Comparison of ENCODE assay signal across 13 mouse cellular contexts in the genomic region with DNA sequence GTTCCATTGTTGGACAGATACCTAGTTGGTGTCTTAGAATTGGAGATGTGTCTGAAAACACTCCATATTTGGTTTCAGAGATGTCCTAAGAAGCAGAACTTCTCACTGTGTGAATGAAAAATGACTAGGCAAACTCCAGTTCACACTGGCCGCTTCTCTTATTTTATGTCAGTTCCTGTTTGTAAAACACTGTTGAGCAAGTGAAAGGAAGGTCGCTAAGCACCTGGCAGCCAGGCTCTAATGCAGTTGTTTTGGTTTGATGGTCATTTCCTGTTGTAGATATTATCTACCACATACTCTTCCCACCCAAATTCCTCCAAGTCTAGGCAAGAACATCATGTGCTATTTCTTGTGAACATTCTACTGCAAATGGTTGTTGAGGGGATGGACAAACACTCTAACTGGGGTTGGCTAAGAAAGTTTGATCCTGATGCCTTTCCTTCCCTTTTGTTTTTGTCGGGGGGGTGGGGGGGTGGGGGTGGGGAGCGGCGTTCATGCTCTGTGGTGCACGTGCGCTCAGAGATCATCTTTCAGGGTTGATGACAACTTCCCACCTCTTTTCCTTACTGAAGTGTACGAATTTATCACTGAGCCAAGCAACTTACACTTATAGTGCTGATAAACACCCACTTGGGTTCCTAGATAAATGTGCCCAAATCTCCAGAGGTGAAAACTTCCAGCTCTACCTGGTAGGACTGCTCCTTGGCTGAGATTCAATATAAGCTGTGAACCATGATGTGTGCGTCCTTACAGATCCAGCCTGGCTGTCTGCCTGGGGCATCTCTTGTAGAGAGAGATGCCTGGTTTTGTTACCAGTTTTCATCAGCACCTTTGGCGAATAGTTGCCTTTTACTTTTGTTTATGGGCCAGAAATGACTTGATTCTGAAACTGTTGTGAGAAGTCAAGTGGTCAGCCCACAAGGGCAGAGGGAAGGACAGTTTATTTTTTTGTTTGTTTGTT. TPM values are rescaled to one million over a fixed set of nuclear protein-coding genes. Genes with fewer than 3 reads are reported as not detected.
DNase-seq lines count a peak whose midpoint lies in the region; ATAC-seq and TF ChIP-seq lines count a peak whose summit lies in the region.
"Had no signal": no experiment of that assay in that cellular context is flagged by ENCODE, and none has a peak within 500 bp of the region (broad histone marks: within the 10 kb centered on the region; RNA-seq: fewer than 3 reads in every experiment).

No protein-coding gene starts in this region.

- no peak for TF ChIP-seq CTCF in kidney, adult 2 months (conservative IDR thresholded peaks at IDR 0.05; ENCODE audit: insufficient read depth, insufficient read length, low read depth, low read length)

- no peak overlapping the region for H3K9ac ChIP-seq in forebrain, embryonic 11.5 days (ENCODE audit: low read length)
- H3K9ac ChIP-seq: forebrain, embryonic 13.5 days; limb, embryonic 15.5 days had no signal

- H3K36me3 ChIP-seq in kidney, adult 2 months (ENCODE audit: control insufficient read depth, insufficient read depth, low read length) = 0 out of 2 replicates have a peak, but pooled peaks cover 1% of the 10 kb centered on the region
- H3K36me3 ChIP-seq in forebrain, embryonic 11.5 days (ENCODE audit: control insufficient read depth, insufficient read depth, low read length) = no peaks in the 10 kb centered on the region; the same call in 1 of the 2 replicates
- H3K36me3 ChIP-seq in embryonic facial prominence, embryonic 10.5 days (replicated peaks) = peaks cover 21% of the 10 kb centered on the region

- no peak overlapping the region for H3K4me3 ChIP-seq in kidney, adult 2 months (ENCODE audit: insufficient read depth, low read depth, low read length)
- H3K4me3 ChIP-seq in forebrain, embryonic 11.5 days (ENCODE audit: low read depth, low read length) = no peak overlapping the region
- no peak overlapping the region for H3K4me3 ChIP-seq in embryonic facial prominence, embryonic 10.5 days
- H3K4me3 ChIP-seq: limb, embryonic 15.5 days had no signal

- peaks cover 17% of the 10 kb centered on the region for H3K4me1 ChIP-seq in kidney, adult 2 months (ENCODE audit: control insufficient read depth, insufficient read depth, low read length)
- H3K4me1 ChIP-seq in forebrain, embryonic 11.5 days (replicated peaks; ENCODE audit: control insufficient read depth, insufficient read depth, low read length) = peaks cover 4% of the 10 kb centered on the region; the same call in 1 of the 2 replicates
- peaks cover 23% of the 10 kb centered on the region for H3K4me1 ChIP-seq in embryonic facial prominence, embryonic 10.5 days

- no peak overlapping the region for H3K4me2 ChIP-seq in forebrain, embryonic 11.5 days (ENCODE audit: low read depth, low read length, severe bottlenecking)
- H3K4me2 ChIP-seq: forebrain, embryonic 13.5 days; limb, embryonic 15.5 days had no signal

- H3K9me3 ChIP-seq in forebrain, embryonic 11.5 days (ENCODE audit: control insufficient read depth, low read length) = no peaks in the 10 kb centered on the region
- no peaks in the 10 kb centered on the region for H3K9me3 ChIP-seq in embryonic facial prominence, embryonic 10.5 days
- H3K9me3 ChIP-seq: forebrain, embryonic 13.5 days; limb, embryonic 15.5 days had no signal

- no peaks in the 10 kb centered on the region for H3K27me3 ChIP-seq in kidney, adult 2 months (replicated peaks; ENCODE audit: control insufficient read depth, insufficient read depth, low read length)
- no peaks in the 10 kb centered on the region for H3K27me3 ChIP-seq in forebrain, embryonic 11.5 days (ENCODE audit: control insufficient read depth, insufficient read depth, low read length)
- 0 out of 2 replicates have a peak, but pooled peaks cover 8% of the 10 kb centered on the region for H3K27me3 ChIP-seq in embryonic facial prominence, embryonic 10.5 days (replicated peaks; ENCODE audit: low read depth, poor library complexity, severe bottlenecking)

- DNase-seq in kidney, adult 2 months = peak; percentile 59
- DNase-seq in kidney, postnatal 14 days = no peak
- DNase-seq in A20 (ENCODE audit: low read depth, low spot score) = peak; percentile 87
- no peak for DNase-seq in forebrain, embryonic 11.5 days (ENCODE audit: low spot score)
- no peak for DNase-seq in embryonic facial prominence, embryonic 10.5 days (ENCODE audit: low spot score)
- DNase-seq: retina, postnatal 1 day; thymus, adult 18-20 months had no signal

- WGBS in kidney, adult 2 months = 52% methylated on average over 10 of the region's 10 CpGs
- WGBS in forebrain, embryonic 11.5 days = 86% methylated on average over 10 of the region's 10 CpGs
- 81% methylated on average over 10 of the region's 10 CpGs for WGBS in embryonic facial prominence, embryonic 10.5 days

- peak; percentile 51 for ATAC-seq in activated CD4-positive, CD25-positive, alpha-beta regulatory T cell, adult 4 months
- peak; percentile 70 for ATAC-seq in megakaryocyte, adult 5-6 weeks (ENCODE audit: poor library complexity, severe bottlenecking)
- no peak for ATAC-seq in forebrain, embryonic 11.5 days (replicated peaks; ENCODE audit: low FRiP score)
- ATAC-seq: forebrain, embryonic 13.5 days had no signal

- peak overlapping the region; percentile 41; the same call in 1 of the 2 replicates for H3K27ac ChIP-seq in kidney, adult 2 months (ENCODE audit: insufficient read depth, low read depth, low read length)
- no peak overlapping the region for H3K27ac ChIP-seq in forebrain, embryonic 11.5 days (ENCODE audit: low read depth, low read length)
- no peak overlapping the region for H3K27ac ChIP-seq in embryonic facial prominence, embryonic 10.5 days (replicated peaks)
- H3K27ac ChIP-seq: forebrain, embryonic 13.5 days; limb, embryonic 15.5 days had no signal

- TF ChIP-seq POLR2A in kidney, adult 2 months (IDR thresholded peaks at IDR 0.05; ENCODE audit: low read depth, low read length) = no peak

RNA-seq across cellular contexts. Expression of a gene that starts 1.7 kb away (rescaled TPM):
- 346 and 372 TPM in 2 replicates for polyA plus RNA-seq in kidney, adult 2 months (2012; rRNA removed)
- 10 to 100 TPM; 60.4 to 71.0 TPM for polyA plus RNA-seq in activated CD4-positive, CD25-positive, alpha-beta regulatory T cell, adult 4 months (2017; shearing (Covaris generic))
- 66.3 and 72.1 TPM in 2 replicates for total RNA-seq in megakaryocyte, adult 5-6 weeks (2015)
- total RNA-seq in megakaryocyte, adult 5-6 weeks (2017) = 45.8 and 57.3 TPM in 2 replicates
- 106 and 114 TPM in 2 replicates for polyA plus RNA-seq in forebrain, embryonic 11.5 days (2014; fragmentation: Nextera tagmentation; extraction: Ambion mirVana)
- 142 and 150 TPM in 2 replicates for polyA plus RNA-seq in embryonic facial prominence, embryonic 10.5 days (2016; fragmentation: Nextera tagmentation; extraction: Ambion mirVana)

RNA-seq across cellular contexts. Expression of a gene that starts 6.6 kb away (rescaled TPM):
- polyA plus RNA-seq in kidney, adult 2 months (2012; rRNA removed) = 0.16 and 0.22 TPM in 2 replicates
- polyA plus RNA-seq in activated CD4-positive, CD25-positive, alpha-beta regulatory T cell, adult 4 months (2017; shearing (Covaris generic)) = not detected
- not detected in 2 replicates for total RNA-seq in megakaryocyte, adult 5-6 weeks (2015)
- total RNA-seq in megakaryocyte, adult 5-6 weeks (2017) = not detected in 2 replicates
- not detected in 2 replicates for polyA plus RNA-seq in forebrain, embryonic 11.5 days (2014; fragmentation: Nextera tagmentation; extraction: Ambion mirVana)
- polyA plus RNA-seq in embryonic facial prominence, embryonic 10.5 days (2016; fragmentation: Nextera tagmentation; extraction: Ambion mirVana) = not detected in 2 replicates
- polyA plus RNA-seq: brain, embryonic 14.5 days; forebrain, embryonic 13.5 days; hindbrain, embryonic 11.5 days had no signal

RNA-seq across cellular contexts. Expression of a gene that starts 16.4 kb away (rescaled TPM):
- polyA plus RNA-seq in kidney, adult 2 months (2012; rRNA removed) = 387 and 411 TPM in 2 replicates
- polyA plus RNA-seq in activated CD4-positive, CD25-positive, alpha-beta regulatory T cell, adult 4 months (2017; shearing (Covaris generic)) = under 1 TPM in 1 of 2 experiments, not detected in 1; 0.50 TPM
- total RNA-seq in megakaryocyte, adult 5-6 weeks (2015) = not detected in 2 replicates
- total RNA-seq in megakaryocyte, adult 5-6 weeks (2017) = not detected in 2 replicates
- 6.4 and 6.8 TPM in 2 replicates for polyA plus RNA-seq in forebrain, embryonic 11.5 days (2014; fragmentation: Nextera tagmentation; extraction: Ambion mirVana)
- 2.2 and 3.2 TPM in 2 replicates for polyA plus RNA-seq in embryonic facial prominence, embryonic 10.5 days (2016; fragmentation: Nextera tagmentation; extraction: Ambion mirVana)

RNA-seq across cellular contexts. Expression of a gene that starts 40.6 kb away (rescaled TPM):
- polyA plus RNA-seq in kidney, adult 2 months (2012; rRNA removed) = 1,147 and 1,266 TPM in 2 replicates
- 10 to 100 TPM; 11.9 to 20.6 TPM for polyA plus RNA-seq in activated CD4-positive, CD25-positive, alpha-beta regulatory T cell, adult 4 months (2017; shearing (Covaris generic))
- total RNA-seq in megakaryocyte, adult 5-6 weeks (2015) = 92.3 and 93.8 TPM in 2 replicates
- 52.7 and 70.7 TPM in 2 replicates for total RNA-seq in megakaryocyte, adult 5-6 weeks (2017)
- 6.9 and 7.1 TPM in 2 replicates for polyA plus RNA-seq in forebrain, embryonic 11.5 days (2014; fragmentation: Nextera tagmentation; extraction: Ambion mirVana)
- 8.1 and 9.9 TPM in 2 replicates for polyA plus RNA-seq in embryonic facial prominence, embryonic 10.5 days (2016; fragmentation: Nextera tagmentation; extraction: Ambion mirVana)

RNA-seq across cellular contexts. Expression of a gene that starts 48.6 kb away (rescaled TPM):
- 55.6 and 63.8 TPM in 2 replicates for polyA plus RNA-seq in kidney, adult 2 months (2012; rRNA removed)
- polyA plus RNA-seq in activated CD4-positive, CD25-positive, alpha-beta regulatory T cell, adult 4 months (2017; shearing (Covaris generic)) = under 1 TPM; 0.33 to 0.42 TPM
- 20.2 and 20.3 TPM in 2 replicates for total RNA-seq in megakaryocyte, adult 5-6 weeks (2015)
- total RNA-seq in megakaryocyte, adult 5-6 weeks (2017) = 25.5 and 35.5 TPM in 2 replicates
- 44.6 and 44.7 TPM in 2 replicates for polyA plus RNA-seq in forebrain, embryonic 11.5 days (2014; fragmentation: Nextera tagmentation; extraction: Ambion mirVana)
- polyA plus RNA-seq in embryonic facial prominence, embryonic 10.5 days (2016; fragmentation: Nextera tagmentation; extraction: Ambion mirVana) = 158 and 162 TPM in 2 replicates

Comparison
In these comparisons a context has a peak if more than half of its experiments do, and no peak if none do; other contexts are left out.
1. DNase-seq: peak in kidney, adult 2 months (single experiment) and A20 (single experiment); none in kidney, postnatal 14 days (single experiment), forebrain, embryonic 11.5 days (single experiment) and embryonic facial prominence, embryonic 10.5 days (single experiment).
2. RNA of a gene that starts 16.4 kb away (polyA plus RNA-seq): 387 to 411 TPM in kidney, adult 2 months; 6.4 to 6.8 TPM in forebrain, embryonic 11.5 days, 2.2 to 3.2 TPM in embryonic facial prominence, embryonic 10.5 days and 0.50 TPM in activated CD4-positive, CD25-positive, alpha-beta regulatory T cell, adult 4 months; every median in the first group is over 10 times any median in the second.